Mouse (Mus musculus): ENCODE measurements at regions not wholly inside any gene's neighbourhood (a gene's known extent, or its start where the extent isn't known, plus 50 kb on each side); places are given as distances from the start of the nearest gene placed in this dataset.

- no peak for TF ChIP-seq POLR2A (IDR thresholded peaks at IDR 0.05; ENCODE audit: control insufficient read depth, low read depth, low read length)
- TF ChIP-seq CTCF (IDR thresholded peaks at IDR 0.05; ENCODE audit: control insufficient read depth, insufficient read depth, insufficient replicate concordance, low read depth, low read length) = no peak
These were observed 169.5 kb upstream of the Sulf2 start for GRCm38 (mm10) chr2:166324954-166325353.
